Mouse (Mus musculus) embryonic facial prominence, embryonic 12.5 days (tissue): ENCODE results near the gene Nfat5. TPM values are rescaled to one million over a fixed set of nuclear protein-coding genes. Genes with fewer than 3 reads are reported as not detected.

Source experiments
- ATAC-seq: fragments of 200-750 bp; cut with Nextera tagmentation; 2 replicates; pipeline ENCODE4 v1.8.0; 2017; ENCODE audit not compliant: insufficient number of reproducible peaks, insufficient read depth, low FRiP score, low TSS enrichment
- H3K27ac ChIP-seq: fragments of 300-500 bp; sonication (generic); 2 replicates; pipeline ENCODE4 v1.5.1; 2016; ENCODE audit warnings: mild to moderate bottlenecking
- H3K27me3 ChIP-seq: fragments of 300-500 bp; sonication (generic); 2 replicates; pipeline ENCODE4 v1.6.1; 2016; ENCODE audit warnings: mild to moderate bottlenecking, moderate library complexity
- H3K36me3 ChIP-seq: fragments of 300-500 bp; sonication (generic); 2 replicates; pipeline ENCODE4 v1.6.1; 2016; ENCODE audit warnings: mild to moderate bottlenecking
- H3K4me1 ChIP-seq: fragments of 300-500 bp; sonication (generic); 2 replicates; pipeline ENCODE4 v1.6.1; 2016
- H3K4me2 ChIP-seq: fragments of 300-500 bp; sonication (generic); replicated peaks from 2 replicates; pipeline ENCODE4 v1.6.1; 2016; ENCODE audit warnings: mild to moderate bottlenecking, moderate library complexity
- H3K4me3 ChIP-seq: fragments of 300-500 bp; sonication (generic); 2 replicates; pipeline ENCODE4 v1.5.1; 2016; ENCODE audit warnings: mild to moderate bottlenecking
- H3K9ac ChIP-seq: fragments of 300-500 bp; sonication (generic); 2 replicates; pipeline ENCODE4 v1.6.1; 2016; ENCODE audit warnings: mild to moderate bottlenecking, moderate library complexity
- H3K9me3 ChIP-seq: fragments of 300-500 bp; sonication (generic); 2 replicates; pipeline ENCODE4 v1.6.1; 2016; ENCODE audit warnings: mild to moderate bottlenecking, moderate library complexity
- WGBS: fragments of 180-500 bp; shearing (Covaris S2); methylation state at CpG from one replicate; pipeline ENCODE4 v1.1.7; 2016; 5-methylcytosine and 5-hydroxymethylcytosine counted together
- polyA plus RNA-seq: library from polyadenylated mRNA; unstranded; fragments of >200 nt; fragmentation: Nextera tagmentation; extraction: Ambion mirVana; gene quantifications from 2 replicates; pipeline ENCODE4 v1.2.1, GENCODE M21; 2016

Gene Nfat5
- polyA plus RNA-seq = 21.7 and 23.5 TPM in 2 replicates

DNA sequence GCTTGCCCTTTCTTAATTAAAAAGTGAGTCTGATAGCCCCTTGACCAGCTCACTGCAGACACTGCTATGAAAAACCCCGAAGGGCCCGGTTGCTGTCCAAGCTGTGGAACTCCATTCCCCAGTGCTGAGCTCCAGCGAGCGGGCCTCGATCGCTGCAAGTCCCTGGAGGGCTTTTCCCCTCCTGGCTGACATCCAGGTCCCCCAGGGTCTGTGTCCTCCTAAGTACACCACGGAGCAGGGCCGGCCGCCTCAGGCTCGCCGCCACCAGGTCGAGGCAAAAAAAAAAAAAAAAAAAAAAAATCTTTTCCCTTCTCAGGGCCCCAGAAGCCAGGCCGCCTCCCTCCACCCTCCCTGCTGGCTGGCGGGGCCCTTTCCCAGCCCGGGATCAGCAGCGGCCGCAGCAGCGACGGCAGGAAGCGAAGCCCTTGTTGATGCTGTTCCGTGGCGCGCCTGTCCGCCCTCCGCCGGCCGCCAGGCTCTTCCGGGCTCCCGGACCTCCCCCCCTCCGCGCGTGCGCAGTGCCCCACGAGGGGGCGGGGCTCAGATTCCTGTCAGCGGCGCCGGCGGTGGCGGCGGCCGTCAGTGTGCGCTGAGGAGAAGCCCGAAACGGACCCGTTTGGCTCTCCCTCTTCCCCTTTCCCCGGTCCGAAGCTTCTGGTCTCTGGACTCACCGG, at the start of gene Nfat5:
Nfat5 (plus strand) TSS at position 543 of the 674 bp plus-strand sequence.
- peak within 1 kb of the TSS; percentile 77 for H3K4me2 ChIP-seq
- H3K4me1 ChIP-seq = peaks cover 4% of the 10 kb centered on the region; the same call in 1 of the 2 replicates
- peak within 1 kb of the TSS; percentile 97 for H3K9ac ChIP-seq
- no peaks in the 10 kb centered on the region for H3K27me3 ChIP-seq
- peak within 1 kb of the TSS; percentile 95 for H3K4me3 ChIP-seq
- ATAC-seq = peak; percentile 91
- H3K36me3 ChIP-seq = no peaks in the 10 kb centered on the region
- no peaks in the 10 kb centered on the region for H3K9me3 ChIP-seq
- WGBS = under 1% methylated on average over 49 of the region's 49 CpGs
- H3K27ac ChIP-seq = peak within 1 kb of the TSS; percentile 97

DNA sequence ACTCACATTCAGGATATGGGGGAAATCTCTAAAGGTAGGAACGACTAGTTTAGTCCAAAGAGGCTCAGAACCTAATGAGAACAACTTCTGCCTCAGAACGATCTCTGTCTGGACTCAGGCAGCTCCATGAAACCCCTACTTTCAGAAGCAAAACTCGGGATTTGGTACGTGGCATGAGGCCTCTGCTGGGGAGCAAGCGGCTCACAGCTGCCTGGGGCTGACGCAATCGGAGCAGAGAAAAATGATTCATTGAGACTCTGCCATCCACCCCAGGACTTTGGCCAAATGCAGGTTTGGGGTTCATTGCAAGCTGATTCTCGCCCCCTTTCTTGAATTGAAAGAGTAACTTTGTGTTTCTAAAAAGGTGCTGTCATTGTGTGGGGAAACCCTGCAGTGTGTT, 49.1 kb upstream of the Nfat5 start:
- H3K27ac ChIP-seq = no peak overlapping the region
- no peaks in the 10 kb centered on the region for H3K27me3 ChIP-seq
- H3K36me3 ChIP-seq = no peaks in the 10 kb centered on the region
- H3K9me3 ChIP-seq = no peaks in the 10 kb centered on the region
- H3K4me2 ChIP-seq = no peak overlapping the region
- WGBS = 72% methylated on average over 8 of the region's 8 CpGs
- no peak for ATAC-seq
- H3K4me3 ChIP-seq = no peak overlapping the region
- no peaks in the 10 kb centered on the region for H3K4me1 ChIP-seq
- H3K9ac ChIP-seq = no peak overlapping the region

DNA sequence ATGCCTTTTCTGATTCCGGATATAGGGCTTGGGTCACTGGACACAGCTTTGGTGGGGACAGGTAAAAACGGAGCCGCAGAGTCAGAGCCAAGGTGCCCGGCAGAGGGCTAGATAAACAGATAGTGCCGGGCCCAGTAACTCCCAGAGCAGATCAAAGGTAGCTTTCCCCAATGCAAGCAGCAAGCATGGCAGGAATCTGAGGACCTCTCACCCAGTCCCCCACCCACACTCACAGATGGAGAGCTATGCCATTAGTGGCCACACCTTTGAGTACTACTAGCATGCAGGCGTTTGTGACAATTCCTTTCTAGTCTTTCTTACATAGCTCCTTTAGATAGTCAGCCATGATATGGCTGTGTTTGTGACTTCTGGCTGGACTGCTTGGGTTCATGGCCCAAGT, 44.8 kb upstream of the Nfat5 start:
- no peak overlapping the region for H3K27ac ChIP-seq
- no peak overlapping the region for H3K4me2 ChIP-seq
- 64% methylated on average over 6 of the region's 6 CpGs for WGBS
- ATAC-seq = no peak
- H3K9me3 ChIP-seq = no peaks in the 10 kb centered on the region
- H3K27me3 ChIP-seq = no peaks in the 10 kb centered on the region
- no peak overlapping the region for H3K9ac ChIP-seq
- H3K36me3 ChIP-seq = no peaks in the 10 kb centered on the region
- H3K4me3 ChIP-seq = no peak overlapping the region
- H3K4me1 ChIP-seq = no peaks in the 10 kb centered on the region

DNA sequence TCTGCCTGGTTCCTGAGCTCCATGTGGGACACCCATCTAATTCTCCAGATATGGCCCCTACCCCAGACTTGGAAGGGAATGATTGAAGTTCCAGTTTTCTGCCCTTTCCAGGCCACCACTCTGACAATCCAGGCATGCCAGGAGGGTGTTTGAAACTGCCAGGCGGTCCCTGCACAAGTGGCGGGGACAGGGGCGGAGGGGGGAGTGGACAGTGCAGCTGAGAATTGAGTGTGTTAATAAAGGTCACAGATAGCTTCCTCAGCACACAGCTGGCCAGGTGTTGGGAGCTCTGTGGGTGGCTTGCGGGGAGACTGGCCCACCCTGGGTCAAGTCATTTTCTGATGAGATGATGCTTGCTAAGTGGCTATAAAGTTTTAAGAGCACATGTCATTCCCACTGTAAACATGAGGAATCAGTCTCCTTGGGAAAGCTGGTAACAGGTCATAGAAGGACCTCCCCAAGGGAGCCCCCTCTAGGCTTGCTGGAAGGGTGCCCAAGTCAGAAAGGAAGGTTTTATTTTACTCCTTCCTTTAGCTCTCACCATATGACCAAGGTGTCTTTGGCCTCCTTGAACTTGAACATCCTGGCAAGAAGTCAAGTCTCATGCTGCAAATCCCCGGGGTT, 41.7 kb upstream of the Nfat5 start:
- no peak for ATAC-seq
- 84% methylated on average over 5 of the region's 5 CpGs for WGBS
- no peak overlapping the region for H3K27ac ChIP-seq

DNA sequence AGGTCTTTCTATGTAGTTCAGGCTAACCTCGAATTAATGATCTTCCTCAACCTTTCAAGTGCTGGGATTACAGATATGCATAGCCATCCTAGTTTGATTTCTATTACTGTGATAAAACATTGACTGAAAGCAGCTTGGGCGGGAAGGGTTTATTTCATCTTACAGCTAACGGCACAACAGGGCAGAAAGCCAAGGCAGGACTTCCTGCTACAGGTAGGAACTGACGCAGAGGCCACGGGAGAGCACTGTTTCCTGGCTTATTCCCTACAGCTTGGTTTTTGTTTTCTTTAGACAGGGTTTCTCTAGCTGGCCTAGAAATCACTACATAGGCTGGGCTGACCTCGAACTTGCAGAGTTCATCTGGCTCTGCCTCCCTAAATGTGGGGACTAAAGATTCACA, 40.1 kb upstream of the Nfat5 start:
- 60% methylated on average over 6 of the region's 6 CpGs for WGBS
- H3K27me3 ChIP-seq = no peaks in the 10 kb centered on the region
- H3K4me2 ChIP-seq = no peak overlapping the region
- no peak overlapping the region for H3K9ac ChIP-seq
- no peaks in the 10 kb centered on the region for H3K36me3 ChIP-seq
- no peak overlapping the region for H3K27ac ChIP-seq
- no peak overlapping the region for H3K4me3 ChIP-seq
- ATAC-seq = no peak
- H3K4me1 ChIP-seq = peaks cover 4% of the 10 kb centered on the region; the same call in 1 of the 2 replicates
- no peaks in the 10 kb centered on the region for H3K9me3 ChIP-seq

More for the DNA sequence above, 41.7 kb upstream of the Nfat5 start:
- no peaks in the 10 kb centered on the region for H3K27me3 ChIP-seq
- H3K4me3 ChIP-seq = no peak overlapping the region
- H3K9ac ChIP-seq = no peak overlapping the region
- H3K36me3 ChIP-seq = no peaks in the 10 kb centered on the region
- H3K4me1 ChIP-seq = no peaks in the 10 kb centered on the region
- no peaks in the 10 kb centered on the region for H3K9me3 ChIP-seq
- no peak overlapping the region for H3K4me2 ChIP-seq

DNA sequence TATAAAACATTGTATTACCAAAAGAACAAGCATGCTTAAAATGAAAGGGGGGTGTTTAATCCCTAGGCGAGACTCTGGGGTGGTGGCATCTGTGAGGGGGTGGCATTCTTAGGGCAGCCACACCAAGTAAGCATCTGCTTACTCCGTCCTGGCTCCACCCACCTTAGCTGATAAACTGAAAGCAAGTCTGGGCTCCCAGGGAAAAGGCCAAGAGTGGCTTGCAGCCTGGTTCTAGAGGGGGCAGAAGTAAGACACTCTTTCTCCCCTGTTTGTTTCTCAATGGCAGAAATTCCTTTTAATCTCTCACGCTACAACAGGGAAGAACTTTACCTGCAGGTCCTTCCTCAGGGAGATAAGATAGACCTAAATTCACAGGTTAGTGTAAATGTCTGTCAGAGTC, 38.9 kb upstream of the Nfat5 start:
- H3K36me3 ChIP-seq = no peaks in the 10 kb centered on the region
- H3K9me3 ChIP-seq = no peaks in the 10 kb centered on the region
- H3K4me2 ChIP-seq = no peak overlapping the region
- no peak overlapping the region for H3K4me3 ChIP-seq
- H3K27ac ChIP-seq = no peak overlapping the region
- no peaks in the 10 kb centered on the region for H3K27me3 ChIP-seq
- no peak for ATAC-seq
- H3K9ac ChIP-seq = no peak overlapping the region
- peaks cover 4% of the 10 kb centered on the region; the same call in 1 of the 2 replicates for H3K4me1 ChIP-seq
- 61% methylated on average over 3 of the region's 3 CpGs for WGBS

DNA sequence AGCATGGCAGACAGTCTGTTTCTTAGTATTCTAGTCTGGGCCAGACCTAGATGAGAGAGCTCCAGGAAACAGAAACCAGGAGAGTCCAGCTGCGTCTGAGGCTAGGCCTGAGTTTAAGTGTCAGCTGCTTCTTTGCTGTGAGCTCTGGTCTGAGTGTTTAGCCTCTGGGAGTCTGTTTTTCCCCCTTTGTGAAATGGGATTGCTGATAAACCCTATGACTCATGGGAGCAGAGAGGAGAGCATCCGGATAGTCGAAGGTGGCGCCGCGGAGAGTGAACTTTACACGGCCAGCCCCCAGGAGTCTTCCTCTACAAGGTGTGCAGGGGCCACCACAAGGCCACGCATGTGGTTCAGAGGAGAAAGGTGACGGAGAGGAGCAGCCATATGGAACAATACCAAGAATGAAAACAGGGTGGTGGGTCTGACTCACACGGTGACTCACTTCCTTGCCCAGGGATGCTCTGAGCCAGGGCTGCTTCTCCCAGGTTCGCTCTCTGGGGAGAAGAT, 38.3 kb upstream of the Nfat5 start:
- Histone ChIP-seq H3K4me1 (peaks cover 4% of the 10 kb centered on the region; the same call in 1 of the 2 replicates), H3K4me2 (no peak overlapping the region), H3K36me3 (no peaks in the 10 kb centered on the region), H3K9me3 (no peaks in the 10 kb centered on the region), H3K27ac (no peak overlapping the region), H3K4me3 (no peak overlapping the region), H3K9ac (no peak overlapping the region), H3K27me3 (no peaks in the 10 kb centered on the region)
- WGBS = 73% methylated on average over 11 of the region's 11 CpGs
- no peak for ATAC-seq

DNA sequence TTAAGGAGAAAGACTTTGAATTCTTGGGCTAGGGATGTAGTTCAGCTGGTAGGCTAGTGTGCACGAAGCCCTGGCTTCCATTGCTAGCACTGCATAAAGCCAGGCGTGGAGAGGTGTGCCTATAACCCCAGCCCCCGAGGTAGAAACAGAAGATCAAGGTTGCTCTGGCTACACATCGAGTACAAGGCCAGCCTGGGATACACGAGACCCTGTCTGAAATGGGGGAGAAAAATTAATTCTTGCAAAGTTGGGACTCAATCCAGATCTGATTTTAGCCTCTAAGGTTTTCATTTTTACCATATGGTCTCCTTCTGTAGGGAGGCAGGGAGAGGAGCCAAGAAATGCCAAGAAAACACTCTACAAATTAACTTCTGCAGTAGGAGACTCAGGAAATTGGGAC, 36.0 kb upstream of the Nfat5 start:
- Histone ChIP-seq H3K27me3 (no peaks in the 10 kb centered on the region), H3K4me3 (no peak overlapping the region), H3K9ac (no peak overlapping the region), H3K4me2 (no peak overlapping the region), H3K9me3 (no peaks in the 10 kb centered on the region), H3K4me1 (peaks cover 4% of the 10 kb centered on the region; the same call in 1 of the 2 replicates), H3K27ac (peak overlapping the region; percentile 70; the same call in 1 of the 2 replicates), H3K36me3 (no peaks in the 10 kb centered on the region)
- ATAC-seq = no peak
- 55% methylated on average over 5 of the region's 5 CpGs for WGBS

DNA sequence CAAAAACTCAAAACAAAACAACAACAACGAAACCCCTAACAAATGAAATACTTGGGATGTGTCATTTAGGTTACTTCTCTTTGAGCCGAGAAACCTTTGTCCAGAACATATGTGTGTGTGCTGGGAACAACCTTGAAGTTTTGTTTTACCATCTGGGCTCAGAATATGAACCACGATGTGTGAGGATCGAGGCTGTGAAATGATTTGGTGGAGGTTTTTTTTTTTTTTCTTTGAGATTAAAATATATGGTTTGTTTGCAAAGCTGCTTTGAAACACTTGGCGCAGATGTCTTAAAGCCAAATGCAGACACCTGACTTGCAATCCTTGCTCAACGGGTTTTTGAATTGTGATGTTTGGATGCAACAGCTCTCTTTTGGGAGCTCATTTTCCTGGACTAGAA, 33.1 kb upstream of the Nfat5 start:
- no peak for ATAC-seq
- H3K36me3 ChIP-seq = no peaks in the 10 kb centered on the region
- H3K9me3 ChIP-seq = no peaks in the 10 kb centered on the region
- no peak overlapping the region for H3K4me3 ChIP-seq
- H3K27me3 ChIP-seq = no peaks in the 10 kb centered on the region
- WGBS = 91% methylated on average over 6 of the region's 6 CpGs
- H3K4me1 ChIP-seq = peaks cover 4% of the 10 kb centered on the region; the same call in 1 of the 2 replicates
- H3K4me2 ChIP-seq = no peak overlapping the region
- no peak overlapping the region for H3K9ac ChIP-seq
- no peak overlapping the region for H3K27ac ChIP-seq

DNA sequence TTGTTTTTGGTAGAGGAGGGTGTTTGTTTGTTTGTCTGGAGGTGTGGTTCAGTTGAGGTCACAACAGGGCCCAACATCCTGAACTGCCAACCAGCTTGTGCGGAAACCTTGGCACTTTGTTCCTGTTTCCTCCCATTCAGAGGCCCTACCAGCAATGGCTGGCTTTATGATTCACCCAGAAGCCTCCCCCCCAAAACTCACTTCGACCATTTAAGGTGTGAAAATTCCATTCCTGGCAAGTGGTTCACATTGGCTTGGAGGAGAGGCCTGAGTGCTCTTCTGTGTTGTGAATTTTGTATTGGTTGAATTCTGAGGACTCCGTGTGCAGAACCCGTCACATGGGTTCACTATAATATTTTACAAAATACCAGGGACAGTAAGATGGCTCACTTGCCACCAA, 32.1 kb upstream of the Nfat5 start:
- Histone ChIP-seq H3K4me1 (peaks cover 12% of the 10 kb centered on the region), H3K9me3 (no peaks in the 10 kb centered on the region), H3K27me3 (no peaks in the 10 kb centered on the region), H3K27ac (no peak overlapping the region), H3K4me2 (no peak overlapping the region), H3K4me3 (no peak overlapping the region), H3K9ac (no peak overlapping the region), H3K36me3 (no peaks in the 10 kb centered on the region)
- no peak for ATAC-seq
- 86% methylated on average over 4 of the region's 4 CpGs for WGBS

DNA sequence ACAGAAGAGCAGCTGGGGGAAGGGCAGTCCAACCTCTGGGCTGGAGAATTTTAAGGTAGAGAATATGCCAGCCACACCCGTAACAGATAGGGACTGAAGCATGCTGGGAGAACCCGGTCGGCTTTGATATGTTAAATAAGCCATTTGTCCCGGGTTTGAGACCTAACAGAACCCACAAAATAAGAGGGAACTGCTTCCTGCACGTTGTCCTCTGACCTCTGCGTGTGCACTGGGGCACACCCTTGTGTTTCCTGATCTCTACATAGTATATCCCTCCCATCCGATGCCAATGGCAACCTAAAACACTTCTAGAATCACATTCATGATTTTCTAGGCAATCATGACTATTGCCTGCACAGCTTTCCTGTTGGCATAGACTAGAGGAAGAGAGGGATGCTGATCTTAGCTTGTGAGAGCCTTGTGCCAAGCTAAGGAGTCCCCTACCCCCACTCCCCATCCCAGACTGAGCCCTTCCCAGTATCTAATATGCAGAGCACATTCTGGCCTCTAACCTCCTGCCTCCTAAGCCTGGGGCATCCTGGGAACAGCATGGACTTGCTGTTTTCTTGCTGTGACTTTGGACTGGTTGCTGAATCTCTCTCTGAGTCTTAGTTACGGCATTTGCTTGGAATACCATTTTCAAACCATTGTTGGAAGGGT, 31.1 kb upstream of the Nfat5 start:
- ATAC-seq = no peak
- Histone ChIP-seq H3K9me3 (no peaks in the 10 kb centered on the region), H3K36me3 (no peaks in the 10 kb centered on the region), H3K4me3 (no peak overlapping the region), H3K27ac (no peak overlapping the region), H3K4me2 (no peak overlapping the region), H3K27me3 (no peaks in the 10 kb centered on the region), H3K4me1 (peaks cover 9% of the 10 kb centered on the region), H3K9ac (no peak overlapping the region)
- 67% methylated on average over 8 of the region's 8 CpGs for WGBS

DNA sequence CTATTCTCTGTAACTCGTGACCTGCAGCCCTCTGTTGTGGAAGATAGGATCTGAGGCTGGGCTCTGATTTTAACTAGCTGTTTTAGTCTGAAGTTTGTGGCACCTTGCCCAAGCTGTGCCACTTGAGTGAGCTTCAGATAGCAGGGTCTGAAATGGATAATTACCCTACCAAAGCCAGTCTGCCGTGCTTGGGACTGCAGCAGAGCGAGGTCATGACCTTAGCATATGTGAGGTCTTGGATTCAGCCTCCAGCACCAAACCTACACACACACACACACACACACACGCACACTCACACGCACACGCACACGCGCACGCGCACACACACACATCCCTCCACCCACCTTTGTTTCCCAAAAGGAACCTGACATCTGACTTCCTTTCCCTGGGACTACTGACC, 27.5 kb upstream of the Nfat5 start:
- 61% methylated on average over 10 of the region's 10 CpGs for WGBS
- Histone ChIP-seq H3K4me1 (peaks cover 12% of the 10 kb centered on the region; the same call in 1 of the 2 replicates), H3K27ac (no peak overlapping the region), H3K36me3 (no peaks in the 10 kb centered on the region), H3K4me2 (no peak overlapping the region), H3K4me3 (no peak overlapping the region), H3K9ac (no peak overlapping the region), H3K27me3 (no peaks in the 10 kb centered on the region), H3K9me3 (no peaks in the 10 kb centered on the region)
- ATAC-seq = no peak
